ENCODE assay signal across 26 mouse cellular contexts in genomic region chr2:158700535-158701256, GRCm38 (mm10). TPM values are rescaled to one million over a fixed set of nuclear protein-coding genes. Genes with fewer than 3 reads are reported as not detected.
DNase-seq lines count a peak whose midpoint lies in the region; ATAC-seq and TF ChIP-seq lines count a peak whose summit lies in the region.
"Had no signal": no experiment of that assay in that cellular context is flagged by ENCODE, and none has a peak within 500 bp of the region (broad histone marks: within the 10 kb centered on the region; RNA-seq: fewer than 3 reads in every experiment).

No protein-coding gene starts in this region.

- H3K27me3 ChIP-seq in spleen, adult 2 months (ENCODE audit: control insufficient read depth, insufficient read depth, low read length) = no peaks in the 10 kb centered on the region
- H3K27me3 ChIP-seq in midbrain, embryonic 13.5 days = no peaks in the 10 kb centered on the region
- H3K27me3 ChIP-seq in hindbrain, embryonic 12.5 days = no peaks in the 10 kb centered on the region
- H3K27me3 ChIP-seq: kidney, embryonic 15.5 days; limb, embryonic 13.5 days; liver, embryonic 13.5 days; neural tube, embryonic 15.5 days had no signal

- DNase-seq in spleen, adult 2 months (ENCODE audit: low read depth in 1 of 2, low spot score in 2 of 2) = peak; percentile 30 to 57
- no peak for DNase-seq in spleen, adult 12 weeks (ENCODE audit: low spot score)
- no peak for DNase-seq in cerebellum, postnatal 4 days (ENCODE audit: low spot score in 2 of 2)
- DNase-seq: adrenal gland, postnatal 25 days; cerebellum, adult 11 months; cerebellum, adult 9-11 months; gastrocnemius, postnatal 36 days; kidney, adult 11 months; liver, embryonic 13.5 days; lung, adult 2 months; lung, postnatal 4 days; thymus, adult 2 months; thymus, postnatal 4 days had no signal

- 63% methylated on average over 17 of the region's 17 CpGs for WGBS in spleen, adult 2 months
- WGBS in midbrain, embryonic 13.5 days = 81% methylated on average over 17 of the region's 17 CpGs
- WGBS in hindbrain, embryonic 12.5 days = 88% methylated on average over 17 of the region's 17 CpGs

- H3K9ac ChIP-seq in midbrain, embryonic 13.5 days (replicated peaks) = no peak overlapping the region
- no peak overlapping the region for H3K9ac ChIP-seq in hindbrain, embryonic 12.5 days
- H3K9ac ChIP-seq: kidney, embryonic 15.5 days; limb, embryonic 13.5 days; liver, embryonic 13.5 days; neural tube, embryonic 15.5 days had no signal

- TF ChIP-seq CTCF in spleen, adult 2 months (IDR thresholded peaks at IDR 0.05; ENCODE audit: extremely low read depth, insufficient read depth, insufficient read length, insufficient replicate concordance) = no peak

- H3K4me3 ChIP-seq in spleen, adult 2 months (ENCODE audit: extremely low read depth, insufficient read depth, insufficient read length) = no peak overlapping the region
- H3K4me3 ChIP-seq in midbrain, embryonic 13.5 days (replicated peaks) = no peak overlapping the region
- H3K4me3 ChIP-seq in hindbrain, embryonic 12.5 days = no peak overlapping the region
- H3K4me3 ChIP-seq: forebrain, embryonic 10.5 days; heart, embryonic 10.5 days; kidney, embryonic 15.5 days; limb, embryonic 13.5 days; liver, embryonic 13.5 days; neural tube, embryonic 15.5 days had no signal

- H3K4me1 ChIP-seq in spleen, adult 2 months (ENCODE audit: control insufficient read depth, insufficient read depth, insufficient read length) = peaks cover 21% of the 10 kb centered on the region
- no peaks in the 10 kb centered on the region for H3K4me1 ChIP-seq in midbrain, embryonic 13.5 days (replicated peaks)
- H3K4me1 ChIP-seq in hindbrain, embryonic 12.5 days = peaks cover 2% of the 10 kb centered on the region; the same call in 1 of the 2 replicates
- H3K4me1 ChIP-seq: limb, embryonic 13.5 days; liver, embryonic 13.5 days; neural tube, embryonic 15.5 days had no signal

- H3K27ac ChIP-seq in spleen, adult 2 months (ENCODE audit: insufficient read depth, low read length) = peak overlapping the region; percentile 90
- H3K27ac ChIP-seq in midbrain, embryonic 13.5 days = no peak overlapping the region
- H3K27ac ChIP-seq in hindbrain, embryonic 12.5 days = no peak overlapping the region
- H3K27ac ChIP-seq: forebrain, embryonic 10.5 days; heart, embryonic 10.5 days; limb, embryonic 13.5 days; liver, embryonic 13.5 days; neural tube, embryonic 15.5 days; stomach, postnatal 0 days had no signal

- ATAC-seq in activated CD4-positive, CD25-positive, alpha-beta regulatory T cell, adult 4 months = peak; percentile 36
- 0 out of 2 replicates have a peak, but pooled peaks have one; percentile 8 for ATAC-seq in monocyte, adult 5-6 weeks (replicated peaks; ENCODE audit: insufficient number of reproducible peaks, low FRiP score, low TSS enrichment, poor library complexity, severe bottlenecking)
- ATAC-seq in midbrain, embryonic 13.5 days = no peak
- no peak for ATAC-seq in hindbrain, embryonic 12.5 days (ENCODE audit: low FRiP score)
- ATAC-seq: forebrain, embryonic 16.5 days; hindbrain, embryonic 16.5 days; midbrain, embryonic 16.5 days had no signal

- peaks cover 23% of the 10 kb centered on the region for H3K36me3 ChIP-seq in spleen, adult 2 months (ENCODE audit: control insufficient read depth, insufficient read depth, low read length)
- H3K36me3 ChIP-seq in midbrain, embryonic 13.5 days = no peaks in the 10 kb centered on the region
- no peaks in the 10 kb centered on the region; the same call in 1 of the 2 replicates for H3K36me3 ChIP-seq in hindbrain, embryonic 12.5 days
- H3K36me3 ChIP-seq: forebrain, embryonic 10.5 days; limb, embryonic 13.5 days; liver, embryonic 13.5 days had no signal

- TF ChIP-seq POLR2A in spleen, adult 2 months (IDR thresholded peaks at IDR 0.05; ENCODE audit: low read depth, low read length) = no peak

- H3K4me2 ChIP-seq in midbrain, embryonic 13.5 days (replicated peaks) = no peak overlapping the region
- no peak overlapping the region for H3K4me2 ChIP-seq in hindbrain, embryonic 12.5 days (replicated peaks)
- H3K4me2 ChIP-seq: kidney, embryonic 15.5 days; limb, embryonic 13.5 days; liver, embryonic 13.5 days; neural tube, embryonic 15.5 days had no signal

- no peaks in the 10 kb centered on the region for H3K9me3 ChIP-seq in midbrain, embryonic 13.5 days
- H3K9me3 ChIP-seq in hindbrain, embryonic 12.5 days (replicated peaks) = no peaks in the 10 kb centered on the region
- H3K9me3 ChIP-seq: forebrain, embryonic 10.5 days; heart, embryonic 10.5 days; kidney, embryonic 15.5 days; limb, embryonic 13.5 days; liver, embryonic 13.5 days; neural tube, embryonic 15.5 days had no signal

RNA-seq across cellular contexts. Expression of gene Ppp1r16b, which starts 35.5 kb away (rescaled TPM):
- polyA plus RNA-seq in spleen, adult 2 months (2012; rRNA removed) = 17.6 and 18.6 TPM in 2 replicates
- 100 to 1,000 TPM; 100 to 110 TPM for polyA plus RNA-seq in activated CD4-positive, CD25-positive, alpha-beta regulatory T cell, adult 4 months (2017; shearing (Covaris generic))
- 16.0 to 28.4 TPM (median 16.3 TPM) in 3 replicates for total RNA-seq in monocyte, adult 5-6 weeks (2017)
- polyA plus RNA-seq in midbrain, embryonic 13.5 days (2015; fragmentation: Nextera tagmentation; extraction: Ambion mirVana) = 8.4 and 8.7 TPM in 2 replicates
- polyA plus RNA-seq in hindbrain, embryonic 12.5 days (2016; fragmentation: Nextera tagmentation; extraction: Ambion mirVana) = 3.7 and 3.8 TPM in 2 replicates

Comparison
In these comparisons a context has a peak if more than half of its experiments do, and no peak if none do; other contexts are left out.
1. DNase-seq: peak in spleen, adult 2 months (2 of 2); none in spleen, adult 12 weeks (single experiment) and cerebellum, postnatal 4 days (0 of 2).
2. ATAC-seq: peak in activated CD4-positive, CD25-positive, alpha-beta regulatory T cell, adult 4 months (single experiment) and monocyte, adult 5-6 weeks (single experiment); none in midbrain, embryonic 13.5 days (single experiment) and hindbrain, embryonic 12.5 days (single experiment).